Mouse (Mus musculus) cerebellum, postnatal 14 days (tissue): Measurements from ENCODE around the gene Pi4ka.

ENCODE experiments used
- DNase-seq, 2 experiments: peaks; one replicate each; pipeline ENCODE4 v3.0.0; 2021; ENCODE audit warnings: mixed read lengths in 2 of 2

Pi4ka gene

DNA sequence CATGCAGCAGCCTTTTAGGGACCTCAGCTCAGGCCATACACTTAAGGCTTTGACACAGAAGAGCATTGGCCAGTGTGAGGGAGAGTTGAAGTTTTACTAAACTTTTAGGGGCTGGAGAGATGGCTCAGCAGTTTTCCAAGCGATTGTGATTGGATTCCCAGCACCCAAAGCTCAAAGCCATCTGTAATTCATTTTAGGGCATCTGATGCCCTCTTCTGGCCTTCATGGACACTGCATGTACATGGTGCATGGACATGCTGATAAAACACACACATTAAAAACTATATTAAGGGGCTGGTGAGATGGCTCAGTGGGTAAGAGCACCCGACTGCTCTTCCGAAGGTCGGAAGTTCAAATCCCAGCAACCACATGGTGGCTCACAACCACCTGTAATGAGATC, 135.0 kb downstream of the Pi4ka start:
- DNase-seq, result peak; percentile 66 to 72

DNA sequence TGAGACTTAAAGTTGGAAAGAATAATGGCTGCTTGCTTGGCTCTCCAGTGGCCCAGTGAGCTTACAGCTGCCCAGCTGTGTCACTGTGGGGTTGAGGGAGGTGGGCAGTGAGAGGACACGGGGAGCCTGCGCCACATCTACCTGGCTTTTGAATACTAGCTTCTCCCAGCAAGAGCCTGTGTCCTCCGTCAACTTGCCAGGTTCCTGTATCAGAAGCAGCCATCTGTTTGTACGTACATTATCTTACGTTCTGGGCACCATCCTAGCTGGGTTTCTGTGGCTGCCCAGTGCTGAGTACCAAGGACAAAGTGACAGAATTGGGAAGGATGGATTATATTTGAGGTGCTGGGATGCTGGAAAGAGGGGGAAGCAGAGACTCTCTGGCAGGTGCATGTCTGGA, 136.2 kb downstream of the Pi4ka start:
- DNase-seq, result no peak

DNA sequence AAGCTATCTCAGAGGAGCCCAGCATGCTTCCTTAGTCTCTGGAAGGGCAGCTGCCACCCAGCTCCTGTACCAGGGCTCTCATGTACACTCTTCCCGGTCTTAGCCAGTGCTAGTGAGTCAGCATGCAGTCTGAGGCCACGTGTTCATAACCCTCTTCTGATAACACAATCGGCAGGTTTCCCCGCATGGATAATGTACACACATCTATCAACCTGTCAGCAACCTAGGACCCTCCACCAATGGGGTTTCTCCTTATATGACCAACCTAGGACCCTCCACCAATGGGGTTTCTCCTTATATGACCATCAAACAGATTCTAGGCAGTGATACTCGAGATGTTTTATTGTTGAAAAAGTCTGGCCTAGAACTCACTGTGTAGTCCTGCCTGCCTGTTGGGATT, 138.2 kb downstream of the Pi4ka start:
- no peak for DNase-seq

DNA sequence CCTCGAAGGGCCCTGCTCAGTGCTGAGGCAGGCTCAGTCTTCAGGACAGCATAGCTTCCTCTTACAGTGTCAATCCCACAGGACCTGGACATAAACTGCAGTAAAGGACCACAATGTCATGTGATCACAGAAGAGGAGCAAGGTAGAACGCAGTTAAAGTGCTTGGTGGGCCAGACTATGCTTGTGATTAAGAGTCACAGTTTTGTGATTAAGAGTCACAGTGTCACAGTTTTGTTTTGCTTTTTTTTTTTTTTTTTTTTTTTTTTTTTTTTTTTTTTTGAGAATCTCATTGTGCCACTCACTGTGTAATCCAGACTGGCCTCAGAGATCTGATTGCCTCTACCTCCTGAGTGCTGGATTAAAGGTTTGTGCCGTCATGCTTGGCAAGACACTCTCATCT, 140.0 kb downstream of the Pi4ka start:
- no peak for DNase-seq

DNA sequence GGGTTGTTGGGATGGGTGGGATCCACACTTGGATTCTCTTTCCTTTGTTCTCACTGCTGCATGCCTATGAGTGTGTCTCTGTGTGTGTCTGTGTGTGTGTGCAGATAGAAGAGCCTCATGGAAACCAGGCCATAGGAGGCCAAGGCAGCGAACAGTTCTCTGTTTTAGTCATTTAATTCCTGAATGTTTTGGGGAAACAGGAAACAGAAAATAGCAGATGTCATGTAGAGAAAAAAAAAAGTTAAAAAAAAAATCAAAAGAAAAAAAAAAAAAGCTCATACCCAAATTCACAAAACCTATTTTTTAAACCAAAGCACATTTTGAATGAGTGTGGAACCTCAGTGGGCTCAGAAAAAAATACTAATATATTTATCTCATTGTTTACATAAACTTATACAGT, 144.8 kb downstream of the Pi4ka start:
- DNase-seq, result no peak

DNA sequence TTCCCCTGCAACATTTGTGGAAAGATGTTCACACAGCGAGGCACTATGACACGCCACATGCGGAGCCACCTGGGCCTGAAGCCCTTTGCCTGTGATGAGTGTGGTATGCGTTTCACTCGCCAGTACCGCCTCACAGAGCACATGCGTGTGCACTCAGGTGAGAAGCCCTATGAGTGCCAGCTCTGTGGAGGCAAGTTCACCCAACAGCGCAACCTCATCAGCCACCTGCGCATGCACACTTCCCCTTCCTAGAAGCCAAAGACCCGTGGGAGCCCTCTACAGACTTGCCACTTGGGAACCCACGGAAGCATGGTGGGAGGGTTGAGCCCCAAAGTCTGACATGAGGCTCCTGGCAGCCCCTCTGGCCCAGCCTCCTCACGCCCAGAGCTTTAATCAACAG, 147.2 kb downstream of the Pi4ka start:
- no peak for DNase-seq

DNA sequence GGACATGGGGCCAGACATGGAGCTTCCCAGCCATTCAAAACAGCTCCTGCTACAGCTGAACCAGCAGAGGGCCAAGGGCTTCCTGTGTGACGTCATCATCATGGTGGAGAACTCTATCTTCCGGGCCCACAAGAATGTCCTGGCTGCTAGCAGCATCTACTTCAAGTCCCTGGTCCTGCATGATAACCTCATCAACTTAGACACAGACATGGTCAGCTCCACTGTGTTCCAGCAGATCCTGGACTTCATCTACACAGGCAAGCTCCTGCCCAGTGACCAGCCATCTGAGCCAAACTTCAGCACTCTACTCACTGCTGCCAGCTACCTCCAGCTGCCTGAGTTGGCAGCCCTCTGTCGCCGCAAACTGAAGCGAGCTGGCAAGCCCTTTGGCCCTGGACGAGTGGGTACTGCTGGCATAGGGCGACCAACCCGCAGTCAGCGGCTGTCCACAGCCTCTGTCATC, 148.7 kb downstream of the Pi4ka start:
- peak; percentile 71 to 79 for DNase-seq

DNA sequence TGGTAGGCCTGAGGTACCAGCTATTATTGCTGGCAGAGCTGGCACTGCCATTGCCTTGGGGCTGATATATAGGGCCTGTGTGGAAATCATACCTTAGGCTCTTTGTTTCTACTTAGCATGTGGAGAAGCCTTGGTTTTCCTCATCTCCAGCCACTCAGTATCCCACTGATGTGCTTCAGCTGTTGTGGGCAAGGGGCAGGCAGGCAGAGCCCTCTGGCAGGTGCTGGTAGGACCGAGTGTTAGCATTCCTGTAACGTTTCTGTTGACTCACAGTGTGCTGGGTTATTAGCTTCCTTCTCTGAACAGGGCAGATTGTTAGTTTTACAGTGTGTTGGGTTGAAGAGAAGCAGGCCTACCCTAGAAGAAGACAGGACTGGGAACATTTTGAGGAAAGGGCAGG, 150.8 kb downstream of the Pi4ka start:
- DNase-seq, result no peak

DNA sequence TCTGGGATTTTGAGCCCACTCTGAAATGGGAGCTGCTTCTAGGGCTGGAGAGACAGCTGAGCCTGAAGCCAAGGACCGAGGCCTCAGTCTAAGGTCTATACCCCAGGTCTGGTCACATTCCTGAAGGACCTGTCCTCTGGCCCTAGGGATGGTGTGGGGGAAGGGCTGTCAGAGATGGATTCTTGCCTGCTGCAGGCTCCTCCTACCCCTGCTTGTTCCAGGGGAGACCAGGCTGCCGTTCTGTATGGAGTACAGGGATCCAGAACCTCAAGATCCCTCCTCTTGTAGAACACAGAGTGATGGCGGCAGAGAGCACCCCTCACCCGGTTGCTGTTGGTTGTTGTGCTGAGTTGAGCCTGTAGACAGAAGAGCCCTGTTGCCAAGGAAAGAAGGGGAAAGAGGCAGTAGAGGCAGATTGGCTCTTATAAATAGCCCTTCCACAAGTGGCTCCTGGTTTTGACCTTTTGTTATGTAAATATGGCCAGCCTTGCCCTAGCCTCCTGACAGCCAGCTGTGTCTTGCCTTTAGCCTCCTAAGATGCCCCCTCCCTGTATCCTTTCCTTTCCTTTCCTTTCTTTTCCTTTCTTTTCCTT, 152.0 kb downstream of the Pi4ka start:
- DNase-seq, result no peak

DNA sequence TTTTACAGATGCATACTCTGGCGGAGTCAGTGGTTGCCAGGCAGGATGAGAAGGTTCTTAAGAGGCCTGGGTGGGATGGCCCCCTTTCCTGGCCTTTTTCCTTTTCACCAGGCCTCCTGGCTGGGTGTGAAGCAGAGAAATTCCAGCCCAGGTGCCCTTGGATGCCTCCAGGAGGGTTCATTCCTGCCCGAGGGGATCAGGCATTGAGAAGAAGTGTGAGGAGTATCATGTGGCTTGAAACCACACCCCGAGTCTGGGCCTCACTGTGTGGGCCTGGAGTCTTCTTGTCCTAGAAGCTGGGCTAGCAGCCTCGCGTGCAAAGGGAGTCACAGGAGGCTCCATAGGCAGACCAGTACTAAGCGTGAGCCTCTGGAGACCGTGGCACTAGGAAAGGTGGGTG, 153.3 kb downstream of the Pi4ka start:
- DNase-seq, result no peak

DNA sequence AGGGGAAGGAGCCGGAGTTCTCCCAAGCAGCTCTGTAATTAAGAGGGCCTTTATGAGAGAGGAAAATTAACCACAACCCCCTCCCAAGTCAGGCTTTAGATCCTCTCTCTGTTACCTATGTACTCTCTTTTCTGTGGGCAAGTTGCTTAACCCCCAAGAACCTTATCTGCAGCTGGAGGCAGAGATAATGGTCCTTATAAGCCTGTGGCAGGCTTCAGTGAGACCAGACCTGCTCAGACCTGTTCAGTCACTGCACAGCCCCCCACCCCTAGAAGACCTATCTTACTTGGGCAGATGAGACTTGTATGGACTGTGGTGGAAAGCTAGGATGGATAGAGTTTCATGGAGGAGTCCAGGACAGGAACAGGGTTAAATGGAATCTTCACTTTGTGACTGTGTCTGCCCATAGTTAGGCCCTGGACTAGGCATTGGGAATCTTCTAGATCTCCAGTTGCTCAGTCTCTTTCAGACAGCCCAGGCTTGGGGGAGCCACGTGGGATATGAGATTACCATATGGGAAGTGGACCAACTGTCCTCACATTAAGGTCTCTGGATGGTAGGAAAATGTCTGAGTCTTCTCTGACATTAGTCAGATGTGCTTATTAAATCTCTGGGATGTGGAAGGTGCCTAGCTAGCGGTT, 153.9 kb downstream of the Pi4ka start:
- DNase-seq, result no peak

DNA sequence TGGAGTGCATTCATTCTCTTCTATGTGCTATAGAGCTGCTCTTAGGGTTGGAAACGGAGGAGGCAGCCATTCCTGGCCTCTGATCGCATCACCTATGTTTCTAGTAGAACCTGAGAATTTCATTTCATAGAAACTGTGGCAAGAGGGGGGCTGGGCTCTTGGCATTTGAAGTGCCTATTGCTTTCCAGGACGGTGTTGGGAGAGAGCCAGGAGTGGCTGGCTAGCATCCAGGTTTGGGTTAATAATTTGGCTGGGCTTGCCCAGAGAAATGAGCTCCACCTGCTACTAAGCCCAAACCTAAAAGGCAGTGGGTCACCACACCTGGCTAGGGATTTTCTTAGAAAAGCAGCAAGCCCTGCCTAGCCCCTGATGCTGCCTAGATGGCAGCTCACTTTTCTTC, 154.6 kb downstream of the Pi4ka start:
- peak; percentile 97 to 98 for DNase-seq

DNA sequence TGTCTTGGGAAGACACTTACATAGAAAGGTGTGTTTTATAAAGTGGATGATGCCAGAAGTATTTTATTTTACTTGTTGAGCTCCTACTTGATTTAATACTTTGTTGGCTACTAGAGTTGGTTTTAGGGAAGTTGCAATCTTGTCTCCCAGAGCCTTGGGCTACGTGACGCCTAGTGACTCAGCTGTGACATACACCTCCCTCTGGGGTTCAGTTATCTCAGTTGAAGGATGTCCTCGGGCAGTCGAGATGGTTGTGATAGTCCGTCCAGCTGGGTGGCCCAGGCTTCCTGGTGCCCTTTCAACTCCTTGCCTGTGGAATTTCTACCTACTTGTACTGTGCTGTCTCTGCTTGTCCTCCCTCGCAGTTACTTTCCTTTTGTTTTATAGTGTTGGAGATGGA, 157.0 kb downstream of the Pi4ka start:
- no peak for DNase-seq

DNA sequence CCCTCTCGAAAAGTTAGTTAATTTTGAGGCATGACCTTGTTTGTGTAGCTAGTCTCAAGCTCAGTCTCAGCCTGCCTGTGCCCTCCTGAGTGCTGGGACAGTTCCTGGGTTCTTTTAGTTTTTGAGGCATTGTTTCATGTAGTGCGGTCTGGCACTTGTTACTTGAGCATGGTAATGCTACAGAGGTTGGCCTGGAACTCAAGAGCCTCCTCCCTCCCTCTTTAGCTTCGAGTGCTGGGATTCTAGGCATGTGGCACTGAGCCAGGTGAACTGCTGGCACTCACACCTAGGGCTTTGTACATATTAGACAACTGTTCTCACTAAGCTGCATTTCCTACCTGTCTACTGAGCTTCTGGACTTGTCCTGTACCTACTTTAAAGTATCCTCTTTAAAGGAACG, 158.4 kb downstream of the Pi4ka start:
- peak; percentile 39 to 42 for DNase-seq

DNA sequence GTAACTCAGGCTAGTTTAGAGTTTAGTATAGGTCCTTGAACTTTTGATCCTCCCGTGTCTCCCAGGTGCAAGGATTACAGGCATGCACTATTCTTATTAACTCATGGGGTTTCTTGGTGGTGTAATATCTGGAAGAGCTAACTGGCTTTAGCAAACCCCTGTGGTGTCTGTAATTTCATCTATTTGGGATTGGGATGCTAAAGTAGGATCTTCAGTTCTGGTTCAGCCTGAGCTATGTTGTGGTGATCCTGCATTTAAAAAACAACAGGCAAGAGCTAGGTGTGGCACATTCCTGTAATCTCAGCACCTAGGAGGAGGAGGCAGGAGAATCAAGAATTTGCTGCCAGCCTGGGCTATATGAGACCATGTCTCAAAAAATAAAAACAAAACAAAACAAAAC, 161.1 kb downstream of the Pi4ka start:
- no peak for DNase-seq

DNA sequence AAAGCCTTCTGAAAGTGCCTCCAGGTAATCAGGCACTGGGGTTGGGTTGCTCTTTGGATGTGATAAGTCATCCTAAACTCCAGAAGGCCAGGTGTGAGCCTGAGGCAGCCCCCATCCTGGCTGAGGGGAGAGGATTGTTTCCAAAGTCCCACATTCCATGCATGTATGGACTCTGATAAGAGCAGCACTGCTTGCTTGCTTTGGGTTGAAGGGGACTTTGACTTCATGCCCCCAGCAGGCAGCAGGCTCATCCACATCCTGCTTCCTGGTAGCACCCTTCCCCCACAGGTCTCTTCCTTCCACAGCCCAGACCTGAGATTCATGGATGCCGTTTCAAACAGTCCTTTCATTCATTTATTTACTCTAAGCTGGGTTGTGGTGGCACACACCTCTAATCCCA, 162.4 kb downstream of the Pi4ka start:
- DNase-seq, result no peak

DNA sequence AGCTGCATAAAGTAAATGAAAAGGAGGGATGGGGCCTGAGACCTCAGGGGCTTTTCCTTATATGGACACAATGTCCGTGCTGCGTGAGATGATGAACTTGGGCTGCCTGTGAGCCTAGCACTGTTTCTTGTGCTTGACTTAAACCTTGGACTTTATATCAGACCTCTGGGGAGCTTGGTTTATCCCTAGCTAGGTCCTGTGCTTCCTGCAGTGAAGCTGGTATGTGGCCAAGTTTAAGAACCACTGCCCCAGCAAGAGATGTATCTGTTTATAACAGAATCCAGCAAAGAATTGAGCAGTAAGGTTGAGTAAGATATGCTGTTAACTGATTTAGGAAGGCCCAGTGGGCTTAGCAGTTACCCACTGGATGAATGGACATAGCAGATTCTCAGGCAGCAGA, 166.7 kb downstream of the Pi4ka start:
- no peak for DNase-seq

DNA sequence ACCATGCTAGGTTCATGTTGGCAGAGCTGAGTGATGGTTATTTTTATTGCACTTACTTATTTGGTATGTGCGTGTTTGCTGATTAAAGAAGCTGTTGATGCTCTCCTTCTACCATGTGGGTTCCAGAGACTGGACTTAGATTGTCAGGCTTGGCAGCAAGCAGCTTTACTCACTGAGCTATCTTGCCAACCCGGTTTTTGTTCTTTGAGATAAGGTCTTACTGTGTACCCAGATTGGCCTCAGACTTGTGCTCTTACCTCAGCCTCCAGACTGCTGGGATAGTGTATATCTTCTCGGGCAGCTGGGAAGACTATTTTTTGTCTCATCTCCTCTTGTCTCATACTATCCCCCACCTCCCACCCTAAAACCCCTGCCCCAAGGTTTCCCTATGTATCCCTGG, 168.5 kb downstream of the Pi4ka start:
- DNase-seq, result no peak

DNA sequence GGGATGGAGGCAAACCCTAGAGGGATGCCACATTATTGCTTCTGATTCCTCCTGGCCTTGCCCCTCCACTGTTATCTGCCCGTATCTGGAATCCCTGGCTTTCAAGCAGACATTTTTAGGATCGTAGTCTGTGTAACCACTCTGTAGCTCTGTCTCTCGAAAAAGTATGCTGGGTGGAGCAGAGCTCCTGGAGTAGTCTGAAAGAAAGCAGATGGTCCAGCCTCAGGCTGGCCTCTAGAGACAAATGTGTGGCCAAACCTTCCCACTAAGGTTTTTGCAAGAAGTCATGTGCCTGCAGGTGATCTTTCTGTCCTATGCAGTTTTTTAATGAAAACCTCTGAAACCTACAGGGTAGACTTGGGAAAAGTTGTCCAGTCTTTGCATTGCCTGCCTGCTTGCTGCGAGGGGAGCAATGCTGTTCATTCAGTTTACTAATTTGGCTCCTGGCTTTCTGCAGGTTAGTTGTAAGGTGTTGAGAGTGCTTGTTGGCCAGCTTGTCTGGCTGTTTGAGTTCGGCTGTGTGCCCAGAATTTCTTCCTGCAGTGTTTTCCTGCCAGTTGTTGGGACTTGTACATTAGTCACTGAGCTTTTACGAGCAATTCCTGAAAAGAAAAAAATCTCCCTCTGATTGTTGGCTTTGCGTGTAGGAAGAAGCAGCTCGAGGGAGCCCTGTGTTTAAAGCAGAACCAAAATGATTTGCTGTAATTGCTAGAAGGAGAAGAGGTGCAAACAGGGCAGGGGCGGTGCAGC, 171.0 kb downstream of the Pi4ka start:
- DNase-seq, result peak; percentile 48 to 56

DNA sequence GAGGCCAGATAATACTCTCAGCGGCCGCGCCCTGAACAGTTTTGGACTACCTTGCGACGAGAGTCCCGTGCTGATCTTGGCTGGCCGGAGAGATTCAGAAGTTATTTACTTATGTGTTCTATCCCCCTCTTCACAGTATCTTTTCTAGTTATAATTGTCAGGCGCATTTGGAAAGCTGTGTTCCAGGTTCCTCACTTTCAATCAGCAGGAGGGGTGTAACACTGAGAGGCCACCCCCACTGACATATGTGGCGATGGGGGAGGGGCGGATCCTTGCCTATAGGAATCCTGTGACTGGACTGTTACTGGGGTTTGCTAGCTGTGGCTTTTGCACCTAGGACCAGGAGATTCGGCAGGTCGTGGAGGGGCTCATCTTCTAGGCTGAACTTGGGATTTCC, 171.6 kb downstream of the Pi4ka start:
- peak; percentile 56 to 63 for DNase-seq

DNA sequence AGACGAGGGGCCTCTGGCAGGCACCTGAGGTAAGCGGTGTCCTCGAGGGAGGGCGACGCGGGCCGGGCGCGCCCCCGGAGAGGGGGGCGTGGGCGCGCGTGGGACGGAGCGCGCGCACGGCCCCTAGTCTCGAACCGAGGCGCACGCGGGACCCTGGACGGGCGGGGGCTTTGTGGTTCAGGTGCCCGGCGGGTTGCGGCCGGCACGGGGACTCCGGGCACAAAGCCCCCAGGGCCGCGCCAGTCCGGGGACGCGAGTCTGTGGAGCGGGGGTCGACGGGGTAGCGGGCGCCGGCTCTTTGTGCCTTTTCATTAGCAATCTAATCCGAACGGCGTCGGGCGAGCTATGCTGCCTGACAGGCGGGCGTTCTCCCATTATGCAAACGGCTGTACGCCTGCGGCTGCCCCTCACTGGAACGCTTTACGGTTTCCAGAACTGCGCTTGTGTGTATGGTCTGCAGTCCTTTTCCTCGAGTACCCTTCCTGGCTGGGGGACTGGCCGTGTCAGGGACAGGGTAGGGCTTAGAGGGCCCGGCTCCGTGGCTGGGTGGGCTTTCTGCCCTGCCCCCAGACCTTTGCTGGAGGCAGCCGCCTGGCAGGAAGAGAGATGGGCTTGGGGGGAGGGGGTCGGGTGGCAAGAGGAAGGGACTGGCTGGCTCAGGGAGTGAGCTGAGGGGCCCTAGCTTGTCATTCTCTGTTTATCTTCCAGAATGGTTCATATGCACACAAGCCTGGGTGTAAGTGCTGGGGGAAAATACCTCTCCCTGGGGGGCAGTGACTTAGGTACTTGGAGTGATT, 172.2 kb downstream of the Pi4ka start:
- peak in 1 of 2 experiments; percentile 62 for DNase-seq

DNA sequence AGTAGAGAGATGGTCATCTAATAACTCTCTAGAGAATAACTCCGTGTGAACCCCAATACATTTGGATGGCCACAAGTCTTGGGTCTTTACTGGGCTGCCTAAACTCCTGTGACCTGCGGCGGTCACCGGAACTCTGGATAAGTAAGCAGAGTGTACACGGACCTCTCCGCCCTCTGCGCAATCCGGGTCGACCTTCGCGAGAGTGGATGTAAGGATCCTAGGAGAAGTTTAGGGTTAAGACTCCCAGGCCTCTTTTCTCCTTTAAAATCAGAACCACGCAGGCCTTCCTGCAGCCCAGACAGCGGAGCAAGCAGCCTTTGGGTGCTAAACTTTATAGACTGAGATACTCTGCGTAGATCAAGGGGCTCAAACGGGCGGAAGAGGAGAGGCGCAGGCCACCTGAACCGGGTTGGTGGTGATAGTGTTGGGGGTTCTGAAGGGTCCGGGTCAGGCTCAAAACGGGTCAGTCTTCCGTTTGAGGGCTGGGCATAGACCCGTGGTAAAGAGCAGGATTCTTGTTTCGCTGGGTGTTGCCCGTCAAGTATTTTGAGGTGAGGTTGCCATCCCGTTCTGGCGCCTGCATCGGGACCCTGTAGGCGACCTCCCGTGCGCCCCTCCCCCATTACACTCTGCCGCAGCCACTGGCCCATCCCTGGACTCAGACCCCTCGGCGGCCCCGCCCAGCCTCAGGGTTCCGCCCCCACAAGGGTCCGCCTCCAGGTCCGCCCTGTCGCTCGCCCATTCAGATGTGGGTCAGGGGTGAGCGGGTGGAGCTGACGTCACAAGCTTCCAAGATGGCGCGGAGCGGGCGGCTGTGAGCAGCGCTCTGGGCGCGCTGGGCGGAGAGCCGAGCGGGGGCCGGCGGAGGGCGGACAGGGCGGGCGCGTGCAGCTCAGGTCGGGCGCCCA, 173.1 kb downstream of the Pi4ka start, which contains the start of gene Hic2:
TSS of gene Hic2 (plus strand) at position 779 of the 908 bp plus-strand sequence.
- peak; percentile 92 to 94 for DNase-seq
